Mouse (Mus musculus) 416B (cell line): Measurements from ENCODE around the gene Pde3a.

Source experiments
- DNase-seq: peaks from one replicate; pipeline ENCODE4 v3.0.0; 2011; ENCODE audit warnings: low read depth

The Pde3a gene

GRCm38 (mm10) chr6:141499511-141499910, 250.4 kb downstream of the Pde3a start:
- DNase-seq = peak; percentile 58

GRCm38 (mm10) chr6:141501171-141501570, 252.1 kb downstream of the Pde3a start:
- no peak for DNase-seq

DNA sequence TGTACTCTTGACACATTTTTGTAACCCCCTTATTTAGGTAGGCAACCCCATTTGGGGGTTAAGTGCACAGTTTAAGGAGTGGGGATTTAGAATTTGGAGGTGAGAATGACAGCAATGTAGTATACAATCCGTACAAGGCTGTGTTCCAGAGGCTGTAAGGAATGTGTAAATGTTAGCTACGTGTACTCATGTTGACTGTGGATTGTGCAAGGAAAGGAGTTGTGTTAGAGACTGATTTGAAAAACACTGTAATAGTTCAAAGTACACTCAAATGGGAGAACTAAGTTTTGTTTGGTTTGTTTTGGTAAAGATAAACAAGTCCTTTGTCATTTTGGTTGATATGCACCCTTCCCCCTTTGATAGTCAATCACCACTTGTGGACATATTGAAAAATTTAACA, 273.5 kb downstream of the Pde3a start:
- DNase-seq = no peak

- DNase-seq = no peak
Observed at GRCm38 (mm10) chr6:141523747-141524640, 274.9 kb downstream of the Pde3a start, which contains the start of gene Slco1c1. TSS of gene Slco1c1 (plus strand) at chr6:141524368.

- DNase-seq = no peak
Observed at GRCm38 (mm10) chr6:141525787-141526186, 276.7 kb downstream of the Pde3a start.

DNA sequence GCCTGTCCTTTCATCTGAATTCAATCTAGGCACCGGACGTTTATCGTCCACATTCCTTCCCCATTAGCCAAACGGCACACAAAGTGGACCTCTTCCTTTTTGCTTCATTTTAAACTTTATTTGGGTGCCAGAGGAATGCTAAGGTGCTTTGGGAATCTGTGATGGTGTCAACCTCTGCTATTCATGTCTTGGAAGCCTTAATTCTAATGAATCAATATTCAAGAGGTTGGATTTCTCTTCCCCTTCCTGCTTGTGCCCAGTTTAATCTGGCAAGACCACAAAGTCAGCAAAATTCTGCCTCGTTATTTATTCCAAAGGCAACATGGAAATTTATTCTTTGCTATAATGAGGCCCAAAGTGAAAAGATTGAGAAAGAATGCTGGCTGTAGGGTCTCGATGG, 281.8 kb downstream of the Pde3a start:
- no peak for DNase-seq

DNA sequence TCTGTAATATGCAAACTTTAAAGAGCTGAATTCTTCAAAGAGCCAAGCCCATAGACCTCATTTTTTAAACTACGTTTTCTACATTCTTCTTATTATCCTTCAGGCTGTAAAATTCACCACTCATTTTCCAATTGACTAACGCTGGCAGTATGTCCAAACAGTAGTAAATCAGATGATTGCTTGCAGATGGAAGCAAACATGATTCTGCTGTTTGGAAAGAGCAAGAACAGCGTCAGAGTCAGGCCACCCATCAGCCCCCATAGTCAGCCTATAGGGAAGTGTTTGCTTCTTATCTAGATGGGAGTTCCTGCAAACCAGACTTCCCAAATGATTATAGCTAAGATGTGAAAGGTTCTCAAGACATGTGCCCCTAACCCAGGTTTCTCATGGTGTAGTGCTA, 288.2 kb downstream of the Pde3a start:
- no peak for DNase-seq

- DNase-seq = no peak
Observed at GRCm38 (mm10) chr6:141541136-141541535, 292.1 kb downstream of the Pde3a start.

GRCm38 (mm10) chr6:141543344-141543743, 294.3 kb downstream of the Pde3a start:
- no peak for DNase-seq
